Mouse (Mus musculus) left cerebral cortex, adult 11 months (tissue): Measurements from ENCODE around the gene Srsf5.
"Not testable (repeated sequence)": the region's sequence is repeated elsewhere in the genome, so short reads cannot be mapped to it uniquely, and the experiment has no call there.

ENCODE experiments used
- DNase-seq: peaks from one replicate; pipeline ENCODE4 v3.0.0; 2022; ENCODE audit warnings: low spot score

Gene Srsf5

GRCm38 (mm10) chr12:80945334-80945995 is at the start of gene Srsf5:
Srsf5 (plus strand) TSS chr12:80945504.
- DNase-seq = peak; percentile 97

GRCm38 (mm10) chr12:80909631-80910030 is 35.7 kb upstream of the Srsf5 start:
- DNase-seq = no peak

- no peak for DNase-seq
Measured at GRCm38 (mm10) chr12:80917764-80918163, 27.5 kb upstream of the Srsf5 start.

GRCm38 (mm10) chr12:80921301-80921700 is 24.0 kb upstream of the Srsf5 start:
- no peak for DNase-seq

- no peak for DNase-seq
Measured at GRCm38 (mm10) chr12:80922869-80923268, 22.4 kb upstream of the Srsf5 start.

GRCm38 (mm10) chr12:80923602-80924001 is 21.7 kb upstream of the Srsf5 start:
- DNase-seq = no peak

GRCm38 (mm10) chr12:80924205-80924604 is 21.1 kb upstream of the Srsf5 start:
- DNase-seq = no peak

- DNase-seq = no peak
Measured at GRCm38 (mm10) chr12:80925919-80926318, 19.4 kb upstream of the Srsf5 start.

- DNase-seq = no peak
Measured at GRCm38 (mm10) chr12:80926550-80926949, 18.8 kb upstream of the Srsf5 start.

- DNase-seq = no peak
Measured at GRCm38 (mm10) chr12:80927518-80927917, 17.8 kb upstream of the Srsf5 start.

- no peak for DNase-seq
Measured at GRCm38 (mm10) chr12:80928881-80929280, 16.4 kb upstream of the Srsf5 start.

- DNase-seq = no peak
Measured at GRCm38 (mm10) chr12:80930141-80930540, 15.2 kb upstream of the Srsf5 start.

- DNase-seq = no peak
Measured at GRCm38 (mm10) chr12:80931402-80932140, 13.7 kb upstream of the Srsf5 start.

GRCm38 (mm10) chr12:80932865-80933264 is 12.4 kb upstream of the Srsf5 start:
- no peak for DNase-seq

- DNase-seq = no peak
Measured at GRCm38 (mm10) chr12:80936751-80937150, 8.6 kb upstream of the Srsf5 start.

- no peak for DNase-seq
Measured at GRCm38 (mm10) chr12:80937331-80938029, 7.8 kb upstream of the Srsf5 start.

GRCm38 (mm10) chr12:80938642-80939041 is 6.7 kb upstream of the Srsf5 start:
- no peak for DNase-seq

GRCm38 (mm10) chr12:80939165-80939564 is 6.1 kb upstream of the Srsf5 start:
- DNase-seq = no peak

- no peak for DNase-seq
Measured at GRCm38 (mm10) chr12:80941886-80942285, 3.4 kb upstream of the Srsf5 start.

GRCm38 (mm10) chr12:80943395-80943794 is 1.9 kb upstream of the Srsf5 start:
- no peak for DNase-seq

GRCm38 (mm10) chr12:80944204-80944603 is 1.1 kb upstream of the Srsf5 start:
- no peak for DNase-seq

GRCm38 (mm10) chr12:80944963-80945333 is 356 bp upstream of the Srsf5 start:
- DNase-seq = not testable (repeated sequence)

- peak; percentile 91 for DNase-seq
Measured at GRCm38 (mm10) chr12:80945996-80946355, 672 bp downstream of the Srsf5 start.
